Mouse (Mus musculus): ENCODE measurements at regions not wholly inside any gene's neighbourhood (a gene's known extent, or its start where the extent isn't known, plus 50 kb on each side); places are given as distances from the start of the nearest gene placed in this dataset.
A peak's percentile ranks its signal among the peaks of the same experiment; 100 is the strongest.
"Not testable (repeated sequence)": the region's sequence is repeated elsewhere in the genome, so short reads cannot be mapped to it uniquely, and the experiment has no call there.

GRCm38 (mm10) chr2:149203896-149204295 is 186.9 kb upstream of the Gm10750 start:
- no peak for DNase-seq (ENCODE audit: low spot score in 2 of 2)

- no peak for DNase-seq (ENCODE audit: low spot score in 2 of 2)
Measured at GRCm38 (mm10) chr2:149195736-149196135, 178.7 kb upstream of the Gm10750 start.

- peak in 1 of 2 experiments; percentile 2 for DNase-seq (ENCODE audit: low spot score in 2 of 2)
Measured at GRCm38 (mm10) chr2:149158434-149158833, 141.4 kb upstream of the Gm10750 start.

DNA sequence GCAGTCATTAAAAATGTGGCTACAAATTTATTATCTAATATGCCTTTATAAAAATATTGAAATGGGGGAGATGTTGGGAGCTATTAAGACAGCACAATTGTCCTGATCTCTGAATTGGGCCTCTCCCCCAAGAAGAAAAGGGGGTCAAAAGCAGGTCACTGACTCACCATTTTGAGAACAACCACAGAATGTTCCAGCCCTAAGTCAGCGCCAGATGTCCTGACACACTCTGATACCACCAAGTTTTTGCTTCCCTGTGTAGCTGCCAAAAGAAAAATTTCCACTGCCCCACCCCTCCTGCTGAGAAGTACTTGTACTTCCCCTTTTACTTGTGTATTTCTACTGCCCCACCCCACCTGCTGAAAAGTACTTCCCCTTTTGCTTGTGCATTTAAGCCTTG is 92.5 kb upstream of the Gm10750 start:
- not testable (repeated sequence) for DNase-seq (ENCODE audit: low spot score in 2 of 2)

DNA sequence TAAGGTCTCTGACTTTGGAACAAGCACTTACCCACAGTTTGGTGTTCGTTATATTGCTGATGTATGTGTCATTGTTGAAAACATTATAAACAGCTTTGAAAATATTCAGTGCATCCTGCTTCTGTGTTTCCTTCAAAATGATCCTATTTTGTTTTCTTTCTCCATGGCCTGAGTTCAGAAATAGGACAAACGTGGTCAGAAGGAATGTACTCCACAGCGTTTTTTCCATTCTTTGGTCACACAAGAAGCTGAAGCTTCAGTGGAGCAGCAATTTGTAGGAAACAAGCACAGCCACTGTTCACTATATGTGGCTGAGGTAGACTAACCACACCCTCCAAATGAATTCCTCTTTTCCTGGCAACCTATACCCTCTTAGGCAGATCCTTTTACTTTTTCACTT is 75.1 kb upstream of the Gm10750 start:
- DNase-seq (ENCODE audit: low spot score in 2 of 2): no peak
